Mouse (Mus musculus) myocyte (in vitro differentiated cells): ENCODE measurements at regions not wholly inside any gene's neighbourhood (a gene's known extent, or its start where the extent isn't known, plus 50 kb on each side); places are given as distances from the start of the nearest gene placed in this dataset.

Experiments
- CEBPB ChIP-seq: IDR thresholded peaks from 2 replicates; pipeline ENCODE4 v1.6.1; 2011; ENCODE audit warnings: mild to moderate bottlenecking, moderate library complexity; ENCODE audit not compliant: poor library complexity, insufficient read depth, severe bottlenecking
- E2F4 ChIP-seq: IDR thresholded peaks from one replicate; pipeline ENCODE4 v1.6.1; 2011; ENCODE audit warnings: mild to moderate bottlenecking, control low read depth, moderate library complexity; ENCODE audit not compliant: insufficient read depth
- MAX ChIP-seq: IDR thresholded peaks from one replicate; pipeline ENCODE4 v1.6.1; 2011; ENCODE audit warnings: low read depth, mild to moderate bottlenecking, control low read depth
- MYOD1 ChIP-seq, 3 experiments: IDR thresholded peaks; one replicate each; pipeline ENCODE4 v1.6.1; 2011; ENCODE audit warnings: control low read depth in 2 of 3, low read depth in 2 of 3, mild to moderate bottlenecking in 2 of 3, moderate library complexity in 1 of 3; ENCODE audit not compliant: insufficient read length in 2 of 3, control insufficient read depth in 1 of 3
- MYOG ChIP-seq, 3 experiments: IDR thresholded peaks; one replicate each; pipeline ENCODE4 v1.6.1; 2011; ENCODE audit warnings: control low read depth in 2 of 3, low read depth in 2 of 3, mild to moderate bottlenecking in 2 of 3; ENCODE audit not compliant: insufficient read length in 2 of 3, control insufficient read depth in 1 of 3, insufficient read depth in 1 of 3
- POLR2A ChIP-seq: IDR thresholded peaks from one replicate; pipeline ENCODE4 v1.6.1; 2011; ENCODE audit warnings: low read depth, mild to moderate bottlenecking, control low read depth, moderate library complexity; ENCODE audit not compliant: insufficient read length
- TCF3 ChIP-seq: IDR thresholded peaks from one replicate; pipeline ENCODE4 v1.6.1; 2011; ENCODE audit warnings: low read depth, control low read depth; ENCODE audit not compliant: insufficient read length
- USF1 ChIP-seq: IDR thresholded peaks from one replicate; pipeline ENCODE4 v1.6.1; 2011; ENCODE audit warnings: low read depth, mild to moderate bottlenecking, control low read depth, moderate library complexity

- TF ChIP-seq POLR2A (no peak), MAX (no peak), MYOG (IDR thresholded peaks at IDR 0.05; ENCODE audit: control insufficient read depth in 1 of 3, insufficient read depth in 1 of 3, insufficient read length in 2 of 3, low read depth in 2 of 3) (no peak), CEBPB (no peak), E2F4 (no peak), USF1 (no peak), TCF3 (no peak), MYOD1 (IDR thresholded peaks at IDR 0.05; ENCODE audit: control insufficient read depth in 1 of 3, insufficient read length in 2 of 3, low read depth in 2 of 3) (no peak)
Observed at GRCm38 (mm10) chr17:27299297-27299696, 95.0 kb upstream of the Lemd2 start.
